15 mouse cellular contexts compared by ENCODE assay signal in genomic region chr8:78162046-78162445, GRCm38 (mm10). TPM values are rescaled to one million over a fixed set of nuclear protein-coding genes. Genes with fewer than 3 reads are reported as not detected.
DNase-seq lines count a peak whose midpoint lies in the region; ATAC-seq and TF ChIP-seq lines count a peak whose summit lies in the region.
"Had no signal": no experiment of that assay in that cellular context is flagged by ENCODE, and none has a peak within 500 bp of the region (broad histone marks: within the 10 kb centered on the region; RNA-seq: fewer than 3 reads in every experiment).

No protein-coding gene starts in this region.

- ATAC-seq in forebrain, embryonic 14.5 days = peak; percentile 69
- ATAC-seq: midbrain, embryonic 13.5 days had no signal

- DNase-seq in kidney, postnatal 4 days = peak; percentile 20 to 22
- DNase-seq in kidney, adult 2 months = no peak
- DNase-seq in NIH3T3 (ENCODE audit: low read depth) = peak; percentile 8
- peak; percentile 78 for DNase-seq in forebrain, embryonic 14.5 days (ENCODE audit: low spot score)
- DNase-seq in layer of hippocampus, adult 9-11 months = peak; percentile 32
- no peak for DNase-seq in Muller cell, postnatal 12 days (ENCODE audit: inconsistent ontology term)
- DNase-seq in kidney, adult 9 months = no peak
- DNase-seq: adrenal gland, adult 2 months; cerebellum, postnatal 25 days; thymus, postnatal 14 days had no signal

- no peaks in the 10 kb centered on the region for H3K36me3 ChIP-seq in kidney, adult 2 months (ENCODE audit: control insufficient read depth, insufficient read depth, low read length)
- no peaks in the 10 kb centered on the region for H3K36me3 ChIP-seq in forebrain, embryonic 14.5 days (ENCODE audit: control insufficient read depth, insufficient read depth, low read length)
- H3K36me3 ChIP-seq: embryonic facial prominence, embryonic 13.5 days; midbrain, embryonic 13.5 days had no signal

- H3K4me2 ChIP-seq in forebrain, embryonic 14.5 days (ENCODE audit: low read length) = no peak overlapping the region
- H3K4me2 ChIP-seq: embryonic facial prominence, embryonic 13.5 days; liver, embryonic 11.5 days; midbrain, embryonic 13.5 days had no signal

- TF ChIP-seq CTCF in kidney, adult 2 months (conservative IDR thresholded peaks at IDR 0.05; ENCODE audit: insufficient read depth, insufficient read length, low read depth, low read length) = no peak

- WGBS in kidney, adult 2 months = 40% methylated on average over 1 of the region's 1 CpGs
- WGBS in forebrain, embryonic 14.5 days = 6% methylated on average over 1 of the region's 1 CpGs

- H3K9ac ChIP-seq in forebrain, embryonic 14.5 days (ENCODE audit: low read length) = no peak overlapping the region
- H3K9ac ChIP-seq: embryonic facial prominence, embryonic 13.5 days; midbrain, embryonic 13.5 days had no signal

- TF ChIP-seq POLR2A in kidney, adult 2 months (IDR thresholded peaks at IDR 0.05; ENCODE audit: low read depth, low read length) = no peak

- no peak overlapping the region for H3K27ac ChIP-seq in kidney, adult 2 months (ENCODE audit: insufficient read depth, low read depth, low read length)
- no peak overlapping the region for H3K27ac ChIP-seq in forebrain, embryonic 14.5 days (ENCODE audit: low read depth, low read length)
- H3K27ac ChIP-seq: embryonic facial prominence, embryonic 13.5 days; midbrain, embryonic 13.5 days had no signal

- H3K27me3 ChIP-seq in kidney, adult 2 months (replicated peaks; ENCODE audit: control insufficient read depth, insufficient read depth, low read length) = no peaks in the 10 kb centered on the region
- no peaks in the 10 kb centered on the region for H3K27me3 ChIP-seq in forebrain, embryonic 14.5 days (replicated peaks; ENCODE audit: control insufficient read depth, insufficient read depth, low read length)
- H3K27me3 ChIP-seq: CH12.LX; embryonic facial prominence, embryonic 13.5 days; midbrain, embryonic 13.5 days had no signal

- no peaks in the 10 kb centered on the region for H3K4me1 ChIP-seq in kidney, adult 2 months (ENCODE audit: control insufficient read depth, insufficient read depth, low read length)
- H3K4me1 ChIP-seq in forebrain, embryonic 14.5 days (ENCODE audit: control insufficient read depth, insufficient read depth, low read length) = peaks cover 7% of the 10 kb centered on the region; the same call in 1 of the 2 replicates

- H3K4me3 ChIP-seq in kidney, adult 2 months (ENCODE audit: insufficient read depth, low read depth, low read length) = no peak overlapping the region
- no peak overlapping the region for H3K4me3 ChIP-seq in forebrain, embryonic 14.5 days (ENCODE audit: low read depth, low read length)
- H3K4me3 ChIP-seq: embryonic facial prominence, embryonic 13.5 days; midbrain, embryonic 13.5 days had no signal

- H3K9me3 ChIP-seq in forebrain, embryonic 14.5 days (replicated peaks; ENCODE audit: control insufficient read depth, low read length) = no peaks in the 10 kb centered on the region
- H3K9me3 ChIP-seq: embryonic facial prominence, embryonic 13.5 days; midbrain, embryonic 13.5 days had no signal

RNA-seq across cellular contexts. Expression of gene Ttc29, which starts 51.1 kb away (rescaled TPM):
- 0.05 TPM in 1 of 2 replicates, not detected in the other for polyA plus RNA-seq in kidney, adult 2 months (2012; rRNA removed)
- polyA plus RNA-seq in forebrain, embryonic 14.5 days (2014; fragmentation: Nextera tagmentation; extraction: Ambion mirVana) = 0.41 and 1.1 TPM in 2 replicates
- polyA plus RNA-seq: adrenal gland, adult 2 months; embryonic facial prominence, embryonic 13.5 days; liver, embryonic 11.5 days; neural tube, embryonic 11.5 days had no signal

Comparison
In these comparisons a context has a peak if more than half of its experiments do, and no peak if none do; other contexts are left out.
1. DNase-seq: peak in kidney, postnatal 4 days (2 of 2), NIH3T3 (single experiment), forebrain, embryonic 14.5 days (single experiment) and layer of hippocampus, adult 9-11 months (single experiment); none in kidney, adult 2 months (single experiment), Muller cell, postnatal 12 days (single experiment) and kidney, adult 9 months (single experiment).